Mouse (Mus musculus) gastrocnemius, postnatal 36 days (tissue): ENCODE results near the gene Cbll1. TPM values are rescaled to one million over a fixed set of nuclear protein-coding genes. Genes with fewer than 3 reads are reported as not detected.
"Not testable (repeated sequence)": the region's sequence is repeated elsewhere in the genome, so short reads cannot be mapped to it uniquely, and the experiment has no call there.

ENCODE experiments used
- DNase-seq, 2 experiments: peaks; one replicate each; pipeline ENCODE4 v3.0.0; 2022
- intact Hi-C: fragments of 180-260 bp; cut with DNase I; formaldehyde crosslinking; loops from one replicate; pipeline ENCODE4 v1.15.1; 2025
- total RNA-seq, 2 experiments: library from RNA; stranded (reverse); gene quantifications; 2 replicates each; pipeline ENCODE4 v1.2.3; 2021

Gene Cbll1
- total RNA-seq, 2 experiments from 2014 or later = 7.5 to 10.6 TPM

DNA sequence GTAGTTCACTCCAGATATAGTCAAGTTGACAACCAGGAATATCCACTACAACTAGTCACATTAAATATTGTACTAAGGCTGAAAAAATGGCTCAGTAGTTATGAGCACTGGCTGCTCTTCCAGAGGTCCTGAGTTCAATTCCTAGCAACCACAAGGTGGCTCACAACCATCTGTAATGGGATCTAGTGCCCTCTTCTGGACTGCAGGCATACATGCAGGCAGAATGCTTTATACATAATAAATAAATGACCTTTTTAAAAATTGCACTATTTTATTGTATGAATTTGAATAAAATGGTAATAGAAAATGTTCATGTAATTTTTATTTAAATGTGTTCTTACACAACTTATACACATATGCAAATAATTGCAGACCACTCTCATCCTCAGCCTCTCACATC is 3.8 kb upstream of the Cbll1 start:
- intact Hi-C loops = loop anchor here (10.0 kb wide), 1 partner anchor 132 kb away; the partner anchor contains the start of gene Bcap29
- no peak for DNase-seq

DNA sequence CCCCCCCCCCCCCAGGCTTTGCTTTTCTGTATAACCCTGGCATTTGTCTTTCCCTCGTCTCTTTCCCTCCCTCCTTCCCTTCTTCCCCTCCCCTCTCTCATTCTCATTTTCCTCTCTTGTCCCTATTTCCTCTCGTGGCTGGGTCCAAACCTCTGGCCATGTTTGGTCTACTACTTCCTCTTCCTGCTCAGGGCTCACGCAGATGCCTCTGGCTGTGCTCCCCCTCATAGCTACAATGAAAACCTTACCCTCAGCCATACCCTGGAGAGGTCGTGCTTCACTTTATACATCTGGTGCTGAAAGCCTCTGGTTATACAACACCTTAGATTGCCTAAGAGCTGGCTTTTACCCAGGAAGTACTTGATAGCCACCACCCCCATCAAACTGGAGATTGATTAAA is 1.9 kb upstream of the Cbll1 start:
- no peak for DNase-seq

DNA sequence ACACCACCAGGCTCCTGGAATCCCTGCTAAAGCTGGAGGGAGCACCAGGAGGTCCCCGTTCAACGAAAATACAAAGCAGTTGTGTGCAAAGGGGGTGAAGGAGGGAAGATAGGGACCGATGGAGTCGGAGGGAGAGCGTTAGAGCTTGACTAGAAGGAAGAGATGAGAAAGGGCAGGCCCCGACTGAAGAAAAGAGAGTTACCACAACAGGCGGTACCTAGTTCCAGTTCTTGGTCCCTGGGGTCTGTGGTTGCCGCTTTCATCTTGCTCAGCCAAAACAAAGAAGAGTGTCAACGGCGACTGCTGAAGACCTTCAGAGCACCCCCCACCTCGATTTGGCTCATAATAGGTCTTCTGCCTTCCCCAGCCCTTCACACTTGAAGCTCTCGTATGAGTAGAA is 780 bp upstream of the Cbll1 start:
- intact Hi-C loops = loop anchor here (10.0 kb wide), 1 partner anchor 135 kb away; the partner anchor contains the start of gene Bcap29
- DNase-seq = no peak

More for the DNA sequence above, 1.9 kb upstream of the Cbll1 start:
- intact Hi-C loops = loop anchor here (10.0 kb wide), 1 partner anchor 134 kb away; the partner anchor contains the start of gene Bcap29

DNA sequence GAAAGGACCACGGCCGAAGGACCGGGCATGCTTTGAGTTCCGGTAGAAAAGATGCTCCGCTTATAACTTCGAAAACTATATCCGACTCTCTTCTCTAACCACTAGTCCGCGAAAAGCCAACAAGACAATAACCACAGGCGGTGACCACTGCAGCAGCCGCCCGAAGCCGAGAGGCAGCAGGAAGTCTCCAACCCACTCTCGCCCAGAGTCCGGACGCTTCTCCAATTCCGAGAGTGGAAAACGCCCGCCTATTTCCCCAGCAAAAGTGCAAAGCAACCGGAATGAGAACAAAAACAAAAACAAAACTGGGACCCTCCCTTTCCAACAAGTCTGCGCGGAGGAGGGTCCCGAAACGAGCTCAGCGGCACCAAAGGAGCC is 491 bp downstream of the Cbll1 start:
- intact Hi-C loops = loop anchor here (10.0 kb wide), 1 partner anchor 124 kb away; no protein-coding TSS in a partner anchor
- DNase-seq = no peak

DNA sequence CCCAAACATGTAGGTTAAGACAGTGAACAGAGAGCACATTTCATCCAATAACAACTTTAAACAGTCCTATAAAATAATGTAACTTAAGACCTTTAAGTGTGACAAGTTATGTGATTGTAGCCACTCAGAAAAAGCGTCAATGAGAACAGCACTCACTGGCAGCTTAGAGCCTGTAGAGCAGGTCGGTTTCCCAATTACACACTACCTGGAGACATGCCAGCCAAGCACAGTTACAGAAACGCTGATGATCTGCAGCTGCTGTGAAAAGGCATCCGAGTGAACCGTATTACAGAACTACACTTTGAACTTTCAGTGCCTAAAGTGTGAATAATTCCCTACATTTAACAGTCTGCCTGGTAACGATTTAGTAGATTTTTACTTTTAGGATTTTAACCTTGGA is 13.0 kb downstream of the Cbll1 start:
- intact Hi-C loops = no loop called here
- no peak for DNase-seq

DNA sequence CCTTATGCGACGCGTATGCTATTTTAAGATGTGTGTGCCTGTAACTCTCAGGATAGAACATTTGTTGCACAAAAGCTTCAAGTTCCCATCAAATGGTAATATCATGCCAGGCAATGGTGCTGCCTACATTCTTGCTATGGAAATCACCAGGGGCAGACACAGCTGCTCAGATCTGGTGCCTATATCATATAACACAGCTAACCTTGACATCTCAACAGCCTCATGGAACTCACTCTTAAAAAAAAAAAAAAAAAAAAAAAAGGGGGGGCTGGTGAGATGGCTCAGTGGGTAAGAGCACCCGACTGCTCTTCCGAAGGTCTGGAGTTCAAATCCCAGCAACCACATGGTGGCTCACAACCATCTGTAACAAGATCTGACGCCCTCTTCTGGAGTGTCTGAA is 21.2 kb downstream of the Cbll1 start:
- intact Hi-C loops, DNase-seq: not testable (repeated sequence)

DNA sequence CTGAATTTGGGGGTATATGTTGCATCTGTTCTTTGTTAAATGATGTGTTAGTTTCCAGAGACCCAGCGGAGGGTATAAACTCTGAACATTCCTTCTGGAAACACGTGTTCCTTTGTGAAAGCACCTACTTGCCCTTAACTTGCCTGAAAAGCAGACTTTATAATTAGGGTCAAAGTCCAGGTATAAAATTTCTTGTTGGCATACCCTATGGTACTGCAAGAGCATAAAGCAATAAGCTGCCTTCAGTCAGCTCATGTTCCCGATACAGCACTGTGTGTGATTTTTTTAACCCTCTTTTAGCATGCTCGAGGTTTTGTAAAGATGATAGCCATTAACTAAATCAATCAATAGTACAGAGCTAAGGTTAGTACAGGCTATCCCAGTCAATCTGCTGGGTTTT is 36.8 kb downstream of the Cbll1 start:
- intact Hi-C loops = no loop called here
- no peak for DNase-seq

DNA sequence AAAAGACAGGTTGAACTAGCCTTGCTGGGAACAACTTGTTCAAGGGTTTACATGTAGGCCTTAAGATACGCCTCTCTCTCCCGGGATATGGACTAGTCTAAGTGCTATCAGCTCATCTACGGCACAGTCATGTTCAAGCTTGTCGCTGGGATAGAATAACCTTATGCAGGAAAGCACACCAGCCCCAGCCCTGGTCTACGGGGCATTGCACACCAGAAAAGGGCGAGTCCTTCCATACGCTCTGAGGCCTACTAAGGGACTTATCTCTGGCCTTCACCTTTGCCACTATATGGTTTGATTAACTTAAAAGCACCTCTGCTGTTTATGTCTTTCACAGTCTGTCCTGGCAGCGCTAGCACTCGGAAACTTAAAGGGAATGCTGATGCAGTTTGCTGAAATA is 38.0 kb downstream of the Cbll1 start:
- no peak for DNase-seq
- intact Hi-C loops = no loop called here

DNA sequence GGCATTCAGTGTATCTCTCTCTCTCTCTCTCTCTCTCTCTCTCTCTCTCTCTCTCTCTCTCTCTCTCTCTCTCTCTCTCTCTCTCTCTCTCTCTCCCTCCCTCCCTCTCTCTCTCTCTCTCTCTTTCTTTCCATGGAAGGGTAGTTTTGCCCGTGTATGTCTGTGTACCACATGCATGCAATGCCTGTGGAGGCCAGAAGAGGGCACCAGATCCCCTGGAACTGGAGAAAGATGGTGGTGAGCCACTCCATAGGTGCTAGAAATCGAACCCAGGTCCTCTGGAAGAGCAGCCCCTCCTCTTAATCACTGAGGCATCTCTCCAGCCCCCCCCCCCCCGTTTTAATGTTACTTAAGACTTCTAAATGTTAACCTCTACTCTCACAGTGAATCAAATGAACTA is 39.1 kb downstream of the Cbll1 start:
- DNase-seq, intact Hi-C loops: not testable (repeated sequence)

DNA sequence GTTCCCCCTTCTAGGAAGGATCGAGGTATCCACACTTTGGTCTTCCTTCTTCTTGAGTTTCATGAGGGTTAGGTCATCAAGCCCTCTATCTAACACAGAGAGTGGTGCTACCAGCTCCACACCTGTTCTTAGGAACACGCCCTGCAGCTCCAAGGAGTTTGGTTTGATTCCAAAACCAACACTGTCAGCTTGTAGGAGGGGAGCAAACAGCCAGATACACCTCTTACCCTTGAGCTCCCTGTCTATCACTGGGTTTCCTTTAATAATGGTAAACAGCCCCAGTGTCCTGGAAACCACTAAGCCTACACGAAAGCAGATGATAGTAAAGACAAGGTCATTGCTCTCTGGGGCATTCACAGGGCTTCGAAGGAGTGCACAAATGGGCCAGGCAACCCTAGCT is 40.9 kb downstream of the Cbll1 start:
- intact Hi-C loops = no loop called here
- DNase-seq = no peak

DNA sequence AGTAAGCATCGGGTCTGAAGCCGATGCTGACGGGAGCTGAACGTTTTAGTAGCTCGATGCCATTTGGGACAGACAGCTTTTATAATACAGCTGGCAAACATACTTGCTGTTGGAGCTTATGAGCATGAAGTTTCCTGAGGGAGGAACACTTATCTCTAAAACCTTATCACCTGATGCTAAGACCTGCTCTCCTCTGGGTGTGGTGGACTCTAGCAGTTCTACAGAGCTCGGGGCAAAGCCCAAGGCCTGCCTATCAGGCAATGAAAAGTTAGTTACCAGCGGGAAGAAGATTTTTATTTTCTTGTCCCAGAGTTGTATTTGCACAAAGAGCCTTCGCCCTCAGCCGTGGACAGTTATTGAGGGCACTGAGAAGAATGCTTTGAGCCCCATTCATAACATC is 43.1 kb downstream of the Cbll1 start:
- DNase-seq = no peak
- intact Hi-C loops = no loop called here

DNA sequence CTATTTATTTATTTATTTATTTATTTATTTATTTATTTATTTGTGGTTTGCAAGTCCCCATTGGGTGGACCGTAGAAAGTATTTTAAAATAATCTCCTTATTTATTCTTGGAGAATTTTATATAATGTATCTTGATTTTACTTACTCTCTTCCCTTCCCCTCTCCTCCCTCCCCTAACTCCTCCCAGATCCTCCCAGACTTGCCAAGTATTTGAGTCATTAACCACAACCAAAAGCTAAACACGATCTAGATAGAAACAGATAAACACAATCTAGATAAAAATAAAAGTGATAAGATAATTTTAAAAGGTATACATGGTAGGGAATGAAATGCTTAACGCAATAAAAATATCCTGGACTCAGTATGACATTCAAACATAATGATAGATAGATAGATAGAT is 50.1 kb downstream of the Cbll1 start:
- intact Hi-C loops = no loop called here
- no peak for DNase-seq

DNA sequence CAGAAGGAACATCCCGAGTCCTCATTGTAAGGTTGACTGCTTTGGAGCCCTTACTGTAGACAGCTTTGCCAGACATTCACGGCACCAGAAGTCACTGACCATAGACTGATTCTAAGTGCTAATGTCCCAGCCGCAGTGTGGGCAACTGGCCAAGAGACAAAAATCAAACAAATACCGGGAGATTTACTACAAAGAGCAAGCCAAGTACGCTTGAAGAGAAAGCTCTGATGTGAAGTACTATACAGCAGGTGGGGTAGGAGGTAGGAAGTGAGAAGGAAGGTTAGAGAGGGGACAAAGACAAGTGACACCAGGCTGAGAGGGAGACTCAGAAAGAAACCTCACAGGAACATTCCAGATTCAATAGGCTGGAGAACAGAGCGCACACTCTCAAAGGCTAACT is 54.6 kb downstream of the Cbll1 start:
- intact Hi-C loops = no loop called here
- no peak for DNase-seq

DNA sequence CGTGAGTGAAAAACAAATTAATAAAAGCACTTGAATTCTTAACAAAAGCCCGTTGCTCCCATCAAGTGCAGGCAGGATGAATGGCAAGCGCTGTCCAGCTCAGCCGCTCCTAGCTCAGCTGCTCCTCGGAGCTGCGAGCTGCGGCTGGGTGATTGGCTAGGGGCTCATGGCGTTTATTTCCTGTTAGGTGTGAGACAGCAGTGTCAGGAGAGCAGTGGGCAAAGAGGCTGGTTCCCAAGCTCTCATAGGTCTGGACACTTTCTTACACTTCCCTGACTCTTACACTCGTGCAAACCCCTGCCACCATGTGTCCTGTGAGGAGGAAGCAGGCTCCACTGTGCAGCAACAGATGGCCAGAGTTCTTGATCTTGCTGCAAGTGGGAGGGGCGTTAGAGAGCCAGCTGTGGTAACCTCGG is 55.3 kb downstream of the Cbll1 start:
- intact Hi-C loops = no loop called here
- DNase-seq = no peak

DNA sequence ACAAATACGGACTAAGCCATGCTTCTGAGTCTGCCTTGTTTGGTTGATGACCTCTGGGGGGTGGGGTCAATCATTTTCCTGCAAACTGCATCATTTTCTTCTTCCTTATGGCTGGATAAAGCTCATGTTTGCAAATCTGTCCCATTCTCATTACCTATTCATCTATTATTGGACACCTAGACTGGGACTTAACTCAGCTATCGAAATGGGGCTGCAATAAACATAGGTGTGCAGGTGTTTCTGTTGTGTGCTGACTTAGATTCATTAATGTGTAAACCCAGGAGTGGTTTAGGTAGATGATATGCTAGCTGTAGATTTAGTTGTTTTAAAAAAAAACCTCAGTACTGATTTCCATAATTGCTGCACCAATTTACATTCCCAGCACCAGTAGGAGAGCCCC is 59.8 kb downstream of the Cbll1 start:
- DNase-seq = no peak
- intact Hi-C loops = no loop called here

DNA sequence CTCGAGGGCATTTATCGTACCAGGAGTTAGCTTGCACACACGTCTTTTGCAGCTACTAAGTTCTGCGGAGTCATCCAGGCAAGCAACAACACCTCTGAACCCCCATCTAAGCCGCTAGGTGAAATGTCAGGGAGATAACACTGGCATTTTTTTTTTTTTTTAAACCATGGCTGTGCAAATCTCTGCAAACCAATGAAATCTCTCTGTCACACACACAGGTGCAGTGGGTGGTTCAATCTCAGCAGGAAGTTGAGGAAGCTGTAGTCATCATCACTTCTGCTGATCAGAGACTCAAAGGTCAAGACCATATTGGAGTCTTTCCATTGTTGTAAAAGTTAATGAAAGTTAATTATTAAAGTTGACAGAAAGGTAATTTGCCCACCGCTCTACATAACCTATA is 61.6 kb downstream of the Cbll1 start:
- no peak for DNase-seq
- intact Hi-C loops = no loop called here

Other genes with a start within 250 kb of the Cbll1 start
- 10 to 100 TPM; 22.2 to 24.5 TPM for gene Lamb1, start 234.4 kb downstream of the Cbll1 start, total RNA-seq
- gene Dld, start 148.2 kb downstream of the Cbll1 start, total RNA-seq = 100 to 1,000 TPM; 195 to 197 TPM
- not detected for gene Slc26a3, start 108.7 kb downstream of the Cbll1 start, total RNA-seq
- gene Slc26a4, start 60.4 kb upstream of the Cbll1 start, total RNA-seq = not detected
- gene Bcap29, start 135.0 kb upstream of the Cbll1 start, total RNA-seq = 10 to 100 TPM; 24.9 to 29.0 TPM
- 1 to 10 TPM; 2.6 to 5.2 TPM for gene Dus4l, start 155.2 kb upstream of the Cbll1 start, total RNA-seq
- 10 to 100 TPM; 22.7 to 25.1 TPM for gene Cog5, start 155.3 kb upstream of the Cbll1 start, total RNA-seq
- gene Gpr22, start 214.3 kb upstream of the Cbll1 start, total RNA-seq = not detected